Mouse (Mus musculus) gonadal fat pad, adult 2 months (tissue): Measurements from ENCODE around the gene Lrrc28. TPM values are rescaled to one million over a fixed set of nuclear protein-coding genes. Genes with fewer than 3 reads are reported as not detected.

Experiments
- DNase-seq: peaks from one replicate; pipeline ENCODE4 v3.0.0-alpha.2; 2012; ENCODE audit warnings: low read depth
- polyA plus RNA-seq: library from polyadenylated mRNA; depleted of rRNA; stranded (reverse); fragments of >200 nt; gene quantifications from 2 replicates; pipeline ENCODE4 v1.2.3, GENCODE M21; 2012; rRNA removed

Gene Lrrc28
- polyA plus RNA-seq, 1 experiment, result 36.2 TPM

DNA sequence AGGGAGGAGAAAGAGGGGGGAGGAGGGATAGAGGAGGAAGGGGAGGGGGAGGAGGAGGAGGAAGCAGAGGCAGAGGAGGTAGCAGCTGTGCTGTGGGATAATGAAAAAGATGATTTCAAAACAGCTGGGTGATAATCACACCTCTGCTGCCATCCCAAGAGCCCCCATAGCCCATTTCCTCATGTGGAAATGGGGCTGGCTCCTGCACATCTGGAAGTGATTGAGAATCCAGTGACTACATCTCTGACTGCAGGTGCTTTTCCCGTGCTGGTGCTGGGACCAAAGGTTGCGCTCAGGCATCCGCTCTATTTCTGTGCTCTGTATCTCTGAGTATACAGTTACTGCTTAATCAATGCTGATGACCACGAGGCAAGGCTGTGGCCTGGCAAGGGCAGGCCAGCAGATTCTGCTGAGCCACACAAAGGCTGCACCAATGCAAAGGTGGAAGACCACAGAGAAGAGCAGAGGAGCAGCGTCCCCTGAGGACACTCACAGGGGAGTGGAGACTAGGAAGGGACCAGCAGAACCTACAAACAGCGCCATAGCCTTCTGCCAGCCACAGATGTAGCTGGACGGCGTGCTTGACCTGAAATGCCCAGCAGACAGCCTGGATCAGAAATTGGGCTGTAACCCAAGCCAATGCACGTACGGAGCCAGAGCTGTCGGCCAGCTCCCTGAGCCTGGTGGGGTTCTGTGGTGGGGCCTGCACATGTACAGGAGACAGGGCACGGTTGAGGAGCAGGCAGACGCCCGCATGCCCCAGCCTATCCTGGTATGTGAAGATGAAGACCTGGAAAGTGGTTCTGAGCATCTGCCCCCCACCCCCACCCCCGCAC, 157.9 kb downstream of the Lrrc28 start:
- DNase-seq, result no peak

DNA sequence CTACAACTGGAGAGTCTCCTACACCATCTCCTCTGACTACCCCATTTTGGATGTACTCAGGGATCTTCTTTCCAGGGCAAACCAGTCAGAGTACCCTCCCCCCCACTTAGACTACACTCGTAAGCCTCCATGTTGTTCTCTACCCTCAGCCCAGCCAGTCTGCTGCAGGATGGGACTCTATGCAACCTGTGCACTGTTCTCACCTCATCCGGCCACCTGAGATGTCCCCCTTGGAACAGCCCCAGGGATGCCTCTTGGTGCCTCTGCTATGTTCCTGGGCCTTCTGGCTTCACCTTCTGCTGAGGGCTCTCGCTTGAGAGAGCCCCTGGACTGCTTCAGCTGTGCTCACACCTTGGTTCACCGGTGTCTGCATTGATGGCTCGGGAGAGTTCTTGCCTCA, 158.7 kb downstream of the Lrrc28 start:
- DNase-seq, result no peak

DNA sequence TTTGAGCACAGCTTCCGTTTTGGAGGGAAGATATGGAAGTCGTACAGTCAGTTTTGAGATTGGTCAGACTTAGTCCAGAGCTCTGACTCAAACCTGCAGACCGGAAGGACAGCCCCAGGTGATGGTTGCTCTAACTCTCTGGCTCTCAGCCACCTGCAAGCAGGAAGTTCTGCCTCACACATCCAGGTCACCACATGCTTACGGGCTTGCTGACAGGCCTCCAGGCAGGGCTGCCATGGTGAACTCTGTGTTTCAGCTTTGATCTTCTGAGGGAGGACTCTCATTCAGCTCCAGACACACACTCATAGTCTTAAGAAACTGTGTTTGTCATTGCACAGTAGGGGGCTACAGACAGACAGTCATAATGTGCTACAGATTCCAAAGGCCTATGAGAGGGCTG, 161.4 kb downstream of the Lrrc28 start:
- no peak for DNase-seq

DNA sequence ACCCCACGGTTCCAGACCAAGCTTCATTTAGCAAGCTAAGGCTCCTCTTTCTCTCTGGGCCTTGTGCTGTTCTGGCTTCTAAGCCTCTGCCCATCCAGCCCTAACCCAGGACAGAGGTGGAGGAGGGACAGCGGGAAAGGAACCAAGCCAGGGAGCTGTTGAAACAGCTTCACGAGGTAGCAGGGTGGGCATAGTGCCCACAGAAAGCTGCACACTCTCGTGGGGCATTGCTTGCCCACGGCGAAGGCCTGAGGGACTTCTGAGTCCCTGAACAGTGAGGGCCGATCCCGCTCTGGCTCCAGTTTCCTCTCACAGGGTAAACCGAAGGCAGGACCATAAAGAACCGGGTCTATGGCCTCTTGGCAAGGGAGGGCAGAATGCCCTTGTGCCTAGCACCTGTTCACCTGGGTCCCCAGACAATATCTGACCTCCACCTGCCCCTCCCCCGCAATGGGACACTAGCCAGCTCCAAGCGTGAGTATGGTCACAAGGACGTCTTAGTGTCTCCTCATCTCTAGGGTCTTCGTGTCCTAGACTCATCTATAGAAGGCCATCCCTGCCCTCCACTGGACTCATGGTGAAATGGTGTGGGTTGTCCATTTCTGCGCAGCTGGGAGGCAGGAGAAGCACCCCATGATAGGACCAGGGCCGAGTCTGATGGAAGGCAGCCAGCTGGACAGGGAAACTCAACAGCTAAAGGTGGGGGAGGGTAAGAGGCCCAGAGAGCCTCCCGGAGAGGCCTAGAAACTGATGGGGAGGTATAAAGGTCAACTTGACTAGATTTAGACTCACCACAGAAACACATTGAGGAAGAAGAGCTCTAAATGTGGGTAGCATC, 165.3 kb downstream of the Lrrc28 start:
- DNase-seq, result no peak

DNA sequence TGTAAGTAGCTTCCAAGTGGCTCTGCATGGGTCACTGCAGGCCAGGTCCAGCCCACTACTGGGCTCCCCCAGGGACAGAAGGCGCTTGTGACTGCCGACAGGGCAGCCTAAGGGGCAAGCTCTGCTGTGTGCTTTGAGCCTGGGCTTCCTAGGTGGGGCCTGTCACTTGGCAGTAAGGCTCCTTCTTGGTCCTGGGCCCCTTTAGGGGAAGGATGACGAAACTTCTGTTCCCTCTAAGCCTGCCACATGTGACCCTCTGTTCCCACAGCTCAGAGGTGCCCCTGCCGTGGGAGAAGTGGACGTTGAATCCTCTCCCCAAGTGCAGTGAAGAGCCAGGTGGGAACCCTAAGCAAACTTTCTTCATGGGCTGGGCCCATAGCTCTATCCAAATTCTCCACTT, 165.9 kb downstream of the Lrrc28 start:
- no peak for DNase-seq

DNA sequence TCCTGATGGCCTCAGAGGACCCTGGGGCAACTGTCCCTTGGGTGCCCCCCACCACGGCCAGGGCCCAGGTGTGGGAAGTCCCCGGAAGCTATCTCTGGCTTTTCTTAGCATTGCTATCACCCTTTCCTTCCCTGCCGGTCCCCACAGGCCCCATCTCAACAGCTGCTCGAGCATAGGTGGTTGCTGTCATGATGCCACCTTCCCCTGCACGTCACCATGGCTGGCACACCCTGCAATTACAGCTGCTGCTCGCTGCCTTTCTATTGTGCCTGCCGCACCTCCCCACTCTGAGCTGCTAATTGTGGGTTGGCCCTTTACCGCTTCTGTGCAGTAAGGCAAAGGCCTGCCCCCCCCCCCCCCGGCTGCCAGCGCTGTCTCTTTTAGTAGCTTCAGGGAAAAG, 167.1 kb downstream of the Lrrc28 start:
- DNase-seq, result no peak

DNA sequence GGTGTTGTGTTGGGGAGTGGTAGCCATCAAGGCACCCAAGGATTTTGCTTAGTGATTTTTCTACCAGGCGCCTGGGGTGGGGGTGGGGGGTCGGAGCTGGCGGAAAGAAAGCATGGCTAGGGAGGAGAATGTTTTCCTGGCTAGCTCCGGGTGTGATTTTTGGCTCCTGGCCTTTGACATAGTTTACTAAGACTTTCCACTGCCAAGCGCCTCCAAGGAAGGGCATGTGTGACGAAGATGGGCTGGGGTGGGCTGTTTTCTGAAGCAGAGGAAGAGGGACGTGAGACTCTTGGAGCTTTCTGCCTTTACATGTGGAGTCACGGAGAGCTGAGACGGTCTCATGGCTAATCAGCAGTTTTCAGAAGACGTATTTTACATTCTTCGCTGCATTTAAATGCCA, 173.8 kb downstream of the Lrrc28 start:
- no peak for DNase-seq

DNA sequence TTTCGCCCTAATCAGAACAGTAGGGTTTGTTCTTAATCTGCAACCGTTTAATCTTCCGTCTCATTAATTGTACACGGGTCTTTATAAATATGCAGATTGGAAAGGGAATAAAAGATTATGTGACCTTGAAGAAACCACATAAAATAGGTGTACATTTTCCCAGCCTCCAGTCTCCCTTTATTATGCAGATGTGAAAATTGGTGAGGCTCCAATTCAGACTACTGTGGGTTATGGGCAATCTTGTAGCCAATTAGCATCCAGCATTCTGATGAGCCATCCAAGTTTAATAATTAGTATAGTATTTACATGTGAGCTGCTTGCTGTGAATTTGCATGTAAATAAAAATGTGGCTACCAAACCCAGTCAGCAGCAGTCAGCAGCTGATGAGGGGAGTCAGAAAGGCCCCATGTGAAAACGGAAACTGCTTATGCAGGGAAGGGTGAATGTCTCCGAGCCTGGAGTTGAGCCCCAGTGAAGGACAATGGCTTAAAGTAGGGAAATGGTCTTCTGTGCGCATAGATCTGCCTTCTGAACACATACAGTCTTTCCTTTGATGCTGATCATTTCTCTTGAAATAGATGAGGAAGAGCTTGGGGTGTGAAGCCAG, 176.2 kb downstream of the Lrrc28 start:
- no peak for DNase-seq

DNA sequence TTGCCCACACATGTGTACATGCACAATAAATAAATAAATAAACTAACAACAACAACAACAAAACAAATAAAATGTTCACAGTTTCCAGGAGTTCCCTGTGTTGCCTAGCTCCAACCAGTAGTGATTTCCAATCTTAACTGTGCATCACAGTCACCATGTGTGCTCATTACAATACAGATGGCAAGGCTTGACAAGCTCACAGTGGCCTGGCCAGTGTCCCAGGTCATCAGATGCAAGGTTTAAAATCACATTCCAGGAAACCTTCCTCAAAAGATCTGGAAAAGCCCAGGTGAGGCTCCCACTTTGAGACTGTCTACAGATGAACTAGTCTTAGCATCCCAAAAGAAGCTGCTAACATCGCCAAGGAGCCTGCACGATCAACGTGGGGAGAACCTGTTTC, 176.9 kb downstream of the Lrrc28 start:
- DNase-seq, result no peak

DNA sequence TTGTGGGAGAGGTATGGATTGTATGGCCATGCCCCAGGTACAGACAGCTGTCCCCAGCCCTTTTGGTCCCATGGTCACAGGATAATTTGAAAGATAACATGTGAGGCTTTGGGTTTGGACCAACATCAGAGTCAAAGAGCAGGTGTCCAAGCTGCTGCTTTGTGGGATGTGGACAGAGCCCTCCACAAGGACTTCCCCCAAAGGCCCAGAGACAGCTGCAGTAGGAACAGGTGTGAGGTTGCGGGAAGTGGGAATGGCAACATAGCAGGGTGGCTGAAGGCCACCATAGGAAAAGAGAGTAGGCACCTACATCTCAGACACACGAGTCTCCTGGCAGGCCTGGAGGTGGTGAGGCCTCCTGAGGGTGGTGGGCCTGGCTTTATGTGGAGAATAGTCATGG, 178.7 kb downstream of the Lrrc28 start:
- no peak for DNase-seq

DNA sequence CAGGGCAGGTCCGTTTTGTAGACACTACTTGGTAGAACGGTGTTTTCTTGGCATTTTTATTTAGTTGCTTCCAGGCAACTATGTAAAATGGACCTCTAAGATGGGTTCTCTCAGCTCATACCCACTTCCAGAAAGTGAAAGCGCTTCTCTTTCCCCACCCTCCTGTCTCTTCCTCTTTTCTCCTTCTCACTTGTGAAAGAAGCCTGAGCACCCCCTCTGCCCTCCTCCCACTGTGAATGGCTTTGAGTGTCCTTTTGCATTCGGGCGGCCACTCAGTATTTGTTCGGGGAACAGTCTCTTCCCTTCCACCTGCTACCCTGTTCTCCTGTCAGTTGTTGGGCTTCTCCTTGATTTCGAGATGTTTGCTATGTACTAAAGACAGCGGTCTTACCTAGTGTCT, 180.4 kb downstream of the Lrrc28 start:
- no peak for DNase-seq

DNA sequence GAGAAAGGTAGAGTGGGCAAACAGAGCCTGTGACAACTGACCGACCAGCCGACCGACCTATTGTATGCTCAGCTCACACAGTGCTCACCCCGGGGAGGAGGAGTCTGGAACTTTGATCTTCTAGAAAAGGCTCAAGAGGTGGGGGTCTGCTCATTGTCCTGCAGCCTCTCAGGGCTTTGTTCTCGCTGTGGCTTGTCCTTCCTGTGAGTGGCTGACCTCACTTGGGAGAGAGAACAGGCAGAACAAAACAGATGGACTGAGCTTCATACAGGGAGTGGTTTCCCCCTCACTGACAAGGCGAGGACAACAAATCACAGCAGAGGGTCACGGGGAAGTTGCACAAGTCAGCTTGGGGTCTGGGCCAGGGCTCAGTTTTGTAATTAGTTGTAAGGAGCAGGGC, 181.5 kb downstream of the Lrrc28 start:
- no peak for DNase-seq

Other genes starting within 250 kb of the Lrrc28 start
- gene Ttc23, start 2.1 kb upstream of the Lrrc28 start, polyA plus RNA-seq, result 11.2 and 14.3 TPM in 2 replicates
- 14.7 and 14.8 TPM in 2 replicates for gene Synm, start 114.5 kb upstream of the Lrrc28 start, polyA plus RNA-seq